Mouse (Mus musculus): ENCODE measurements around the gene Plppr1.

- TF ChIP-seq POLR2A (IDR thresholded peaks at IDR 0.05; ENCODE audit: low read depth, low read length) (no peak), CTCF (IDR thresholded peaks at IDR 0.05; ENCODE audit: borderline replicate concordance, insufficient read depth, low read length) (no peak)
These were observed 173.9 kb downstream of the Plppr1 start for GRCm38 (mm10) chr4:49233032-49233406.

Data from embryonic fibroblast, embryonic 13.5 days (primary cell).